Mouse (Mus musculus) retina, adult 2 months (tissue): ENCODE measurements around the gene Olfr734.

ENCODE experiments used
- DNase-seq: peaks from one replicate; pipeline ENCODE4 v3.0.0-alpha.2; 2012; ENCODE audit warnings: low read depth, low spot score

Olfr734 gene

DNA sequence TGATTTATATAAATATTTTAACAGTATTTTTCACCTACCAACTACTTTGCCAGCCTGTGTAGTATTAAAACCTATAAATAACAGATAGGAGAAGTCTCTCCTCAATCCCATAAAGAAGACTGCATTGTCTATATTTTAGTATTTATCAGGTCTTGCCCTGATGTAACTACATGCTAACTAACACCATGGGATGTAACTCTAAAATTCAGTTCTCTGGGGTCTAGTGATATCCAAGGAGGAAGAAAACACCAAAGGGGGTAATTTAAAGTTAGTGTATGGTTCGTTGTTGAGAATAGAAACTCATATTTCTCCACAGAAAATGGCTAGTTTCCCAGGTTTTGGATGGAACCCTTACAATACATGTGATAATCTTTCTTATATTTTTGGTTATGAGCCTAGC is at the start of gene Olfr734:
Gene Olfr734, minus strand, starts transcription at position 101 of the 400 bp plus-strand sequence.
- no peak for DNase-seq

DNA sequence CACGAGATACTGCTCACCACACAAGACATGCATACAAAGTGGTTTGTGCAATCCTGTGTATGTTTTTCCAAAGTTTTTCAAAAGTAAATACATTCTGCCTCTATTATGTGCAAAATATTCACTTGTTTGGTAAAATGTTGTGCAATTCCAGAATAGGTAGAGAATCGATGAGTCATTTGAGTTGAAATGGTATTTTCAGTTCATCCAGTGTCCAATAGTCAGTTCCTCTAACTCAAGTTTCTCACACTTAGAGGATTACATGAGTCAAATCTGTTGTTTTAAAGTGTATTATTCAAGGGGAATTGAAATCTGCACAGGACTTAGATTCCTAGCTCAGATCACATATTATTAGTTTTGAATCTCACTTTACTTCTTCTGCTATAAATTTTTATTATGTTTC is 37.0 kb upstream of the Olfr734 start:
- no peak for DNase-seq

DNA sequence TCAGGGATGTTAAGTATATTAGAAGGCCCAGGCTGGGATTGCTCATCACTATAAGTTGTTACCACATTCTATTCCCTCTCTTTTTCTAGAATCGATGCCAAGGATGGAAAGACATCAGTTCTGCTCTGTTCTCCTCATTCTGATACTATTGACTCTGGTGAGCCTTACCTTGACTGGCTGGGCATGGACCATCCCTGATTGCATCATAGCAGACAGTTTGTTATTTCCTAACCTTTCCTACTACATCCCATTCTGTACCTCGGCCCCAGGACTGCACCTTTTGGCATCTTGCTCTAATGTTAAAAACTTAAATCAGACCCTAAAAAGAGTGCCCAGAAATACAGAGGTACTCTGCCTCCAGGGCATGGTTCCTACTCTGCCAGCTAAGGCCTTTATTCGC is 33.9 kb upstream of the Olfr734 start:
- DNase-seq, result no peak

DNA sequence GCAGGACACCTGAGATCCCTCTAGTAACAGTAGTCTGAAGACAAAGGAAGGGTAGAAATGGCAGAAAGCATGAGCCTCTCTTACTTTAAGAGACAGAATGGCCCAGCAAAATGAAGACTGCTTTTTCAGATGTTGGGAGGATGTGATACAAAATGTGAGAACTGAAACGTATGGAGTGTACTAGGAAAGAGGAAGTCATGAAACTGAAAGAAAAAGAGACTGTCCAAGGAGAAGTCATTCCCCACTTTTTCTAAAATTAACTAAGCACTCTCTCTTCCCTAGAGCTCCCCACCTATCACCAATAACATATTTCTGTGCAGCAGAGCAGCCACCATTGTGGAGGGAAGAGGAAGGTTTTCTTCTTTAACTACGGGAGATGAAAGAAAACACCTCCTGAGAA is 31.0 kb upstream of the Olfr734 start, which contains the start of gene Tlr11:
Gene Tlr11, plus strand, starts transcription at position 322 of the 400 bp plus-strand sequence.
- DNase-seq, result no peak

DNA sequence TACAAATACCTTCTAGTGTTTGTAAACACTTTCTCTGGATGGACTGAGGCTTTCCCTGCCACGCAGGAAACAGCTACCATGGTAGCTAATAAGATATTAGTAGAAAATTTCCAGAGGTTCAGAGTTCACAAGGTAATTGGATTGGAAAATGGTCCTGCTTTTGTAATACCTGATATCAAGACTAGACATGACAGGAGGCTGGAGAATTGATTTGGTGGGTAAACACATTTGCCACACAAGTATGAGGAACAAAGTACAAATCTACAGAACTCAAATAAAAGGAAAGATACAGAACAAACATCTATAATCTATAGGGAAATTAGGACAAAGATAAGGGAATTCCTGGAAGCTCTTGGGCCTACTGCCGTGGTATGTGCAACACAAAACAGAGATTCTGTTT is 30.2 kb upstream of the Olfr734 start:
- no peak for DNase-seq

DNA sequence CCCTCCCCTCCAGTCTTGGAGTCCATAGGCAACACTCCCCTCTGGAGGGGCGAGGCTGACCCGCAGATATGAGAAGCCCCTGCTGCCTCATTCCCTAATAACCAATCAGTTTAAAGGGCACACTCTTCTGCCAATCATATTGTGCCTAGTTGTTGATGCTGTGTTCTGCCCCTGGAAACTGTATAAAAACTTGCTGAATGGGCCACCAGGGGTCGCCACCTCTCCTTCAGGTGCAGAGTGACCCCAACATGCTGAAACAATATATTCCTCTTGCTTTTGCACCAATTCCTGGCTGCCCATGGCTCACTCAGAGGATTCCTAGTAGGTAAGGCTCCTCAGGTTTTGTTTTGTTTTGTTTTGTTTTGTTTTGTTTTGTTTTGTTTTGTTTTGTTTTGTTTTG is 25.9 kb upstream of the Olfr734 start:
- no peak for DNase-seq

DNA sequence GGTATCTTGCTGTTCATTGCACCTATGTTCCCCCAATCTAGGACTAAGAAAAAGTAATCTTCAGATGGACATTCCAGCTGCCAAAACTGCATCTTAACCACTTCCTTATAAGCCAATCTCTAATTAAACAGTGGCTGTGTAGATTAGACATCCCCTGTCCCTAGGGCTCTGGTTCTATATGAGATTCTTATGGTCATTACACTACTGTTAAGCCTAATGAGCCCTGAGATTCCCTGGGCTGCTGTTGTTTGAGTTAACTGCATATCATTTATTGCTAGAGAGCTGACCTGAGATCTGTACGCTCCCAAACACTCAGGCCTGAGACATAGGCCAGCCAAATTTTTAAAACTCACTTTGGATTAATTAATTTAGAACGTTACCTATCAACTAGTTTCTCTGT is 22.2 kb upstream of the Olfr734 start, which contains the start of gene Olfr735:
Gene Olfr735, minus strand, starts transcription at position 77 of the 400 bp plus-strand sequence.
- no peak for DNase-seq

DNA sequence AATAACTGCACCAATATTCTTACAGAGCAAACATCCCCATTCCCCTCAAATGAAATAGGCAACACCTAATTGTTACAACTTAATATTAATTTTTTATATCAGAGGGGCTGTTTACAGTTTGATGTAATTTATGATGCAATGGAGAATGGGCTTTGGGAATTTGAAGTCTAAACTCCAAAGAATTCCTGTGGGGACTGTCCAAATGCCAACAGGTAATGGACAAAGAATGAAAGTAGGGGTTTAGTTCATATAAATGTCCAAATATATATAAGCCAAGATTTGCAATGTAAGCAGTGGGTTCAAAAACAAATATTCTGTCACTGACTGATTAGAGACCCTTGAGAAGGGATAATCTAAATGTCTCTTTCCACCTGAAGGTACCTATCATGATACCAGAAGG is 25.1 kb downstream of the Olfr734 start, which contains the start of gene Olfr733:
Gene Olfr733, minus strand, starts transcription at position 101 of the 400 bp plus-strand sequence.
- DNase-seq, result no peak

DNA sequence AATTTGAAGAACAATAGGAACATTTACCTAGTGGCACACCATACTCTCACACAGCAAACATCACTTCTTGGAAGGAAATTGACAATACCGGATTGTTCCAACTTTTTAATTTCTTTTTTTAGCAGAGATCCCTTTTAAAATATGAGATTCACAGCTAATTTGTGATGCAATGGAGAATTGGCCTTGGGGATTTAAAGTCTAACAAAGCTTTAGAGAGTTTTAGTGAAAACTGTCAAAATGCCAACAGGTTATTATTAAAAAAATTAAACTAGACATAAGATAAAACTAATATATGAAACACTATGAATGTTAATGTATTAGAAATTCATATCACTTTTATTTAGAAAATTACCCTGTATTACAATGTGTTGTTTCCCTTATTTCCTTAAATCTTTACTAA is 42.5 kb downstream of the Olfr734 start, which contains the start of gene Olfr732:
Gene Olfr732, minus strand, starts transcription at position 101 of the 400 bp plus-strand sequence.
- no peak for DNase-seq
